Mouse (Mus musculus) liver, embryonic 14.5 days (tissue): ENCODE results near the gene Rab20. TPM values are rescaled to one million over a fixed set of nuclear protein-coding genes. Genes with fewer than 3 reads are reported as not detected.

Experiments
- ATAC-seq: fragments of 200-750 bp; cut with Nextera tagmentation; 2 replicates; pipeline ENCODE4 v1.8.0; 2017; ENCODE audit warnings: moderate number of reproducible peaks, mild to moderate bottlenecking, moderate library complexity; ENCODE audit not compliant: insufficient read depth
- DNase-seq, 3 experiments: peaks; one replicate each; pipeline ENCODE4 v3.0.0-alpha.2; 2012 to 2013; ENCODE audit warnings: low read depth in 3 of 3, low spot score in 3 of 3
- H3K27ac ChIP-seq: fragments of 300-500 bp; sonication (generic); 2 replicates; pipeline ENCODE4 v1.5.1; 2014; ENCODE audit warnings: moderate library complexity, mild to moderate bottlenecking, control low read depth, inconsistent platforms
- H3K27me3 ChIP-seq: fragments of 300-500 bp; sonication (generic); 2 replicates; pipeline ENCODE4 v1.6.1; 2014; ENCODE audit warnings: mild to moderate bottlenecking, low read length, moderate library complexity; ENCODE audit not compliant: control insufficient read depth, insufficient read depth
- H3K36me3 ChIP-seq: fragments of 300-500 bp; sonication (generic); replicated peaks from 2 replicates; pipeline ENCODE4 v1.6.1; 2014; ENCODE audit warnings: low read depth; ENCODE audit not compliant: control insufficient read depth, insufficient read depth
- H3K4me1 ChIP-seq, 2 experiments: fragments of 200-500 bp in 1 of 2; fragments of 300-500 bp in 1 of 2; sonication (generic) in 1 of 2; replicated peaks; 2 replicates each; pipeline ENCODE4 v1.6.1; 2012 to 2014; ENCODE audit warnings: antibody characterized with exemption in 1 of 2, inconsistent platforms in 1 of 2, low read length in 1 of 2; ENCODE audit not compliant: control insufficient read depth in 2 of 2, insufficient read depth in 2 of 2
- H3K4me2 ChIP-seq: fragments of 300-500 bp; sonication (generic); 2 replicates; pipeline ENCODE4 v1.6.1; 2014; ENCODE audit warnings: low read depth, mild to moderate bottlenecking, control low read depth, moderate library complexity
- H3K4me3 ChIP-seq, 2 experiments: fragments of 200-500 bp in 1 of 2; fragments of 300-500 bp in 1 of 2; sonication (generic) in 1 of 2; 2 replicates each; pipeline ENCODE4 v1.5.1; 2012 to 2014; ENCODE audit warnings: low read depth in 2 of 2, low read length in 2 of 2, mild to moderate bottlenecking in 2 of 2, control low read depth in 1 of 2, inconsistent platforms in 1 of 2, moderate library complexity in 1 of 2; ENCODE audit not compliant: insufficient read depth in 1 of 2
- H3K9ac ChIP-seq: fragments of 300-500 bp; sonication (generic); replicated peaks from 2 replicates; pipeline ENCODE4 v1.6.1; 2014; ENCODE audit warnings: mild to moderate bottlenecking, control low read depth, moderate library complexity
- H3K9me3 ChIP-seq: fragments of 300-500 bp; sonication (generic); 2 replicates; pipeline ENCODE4 v1.6.1; 2016; ENCODE audit warnings: low read length, mixed read lengths; ENCODE audit not compliant: control insufficient read depth
- CTCF ChIP-seq: IDR thresholded peaks from 2 replicates; pipeline ENCODE4 v1.5.1; 2016; ENCODE audit warnings: antibody characterized with exemption, low read depth, control low read depth
- EP300 ChIP-seq: IDR thresholded peaks from 2 replicates; pipeline ENCODE4 v1.6.1; 2016; ENCODE audit warnings: antibody characterized with exemption, low read depth
- whole genome bisulfite sequencing: fragments of 180-500 bp; shearing (Covaris S2); extraction: QIAGEN DNeasy Blood & Tissue Kit; methylation state at CpG from one replicate; pipeline ENCODE4 v1.1.7; 2014; ENCODE audit not compliant: insufficient replicate concordance; 5-methylcytosine and 5-hydroxymethylcytosine counted together
- polyA plus RNA-seq, 2 experiments: library from polyadenylated mRNA; depleted of rRNA in 1 of 2; stranded (reverse) in 1 of 2; unstranded in 1 of 2; fragments of >200 nt; fragmentation: Nextera tagmentation in 1 of 2; extraction: Ambion mirVana in 1 of 2; gene quantifications; 2 replicates each; pipeline versions ENCODE4 v1.2.1 to v1.2.3; 2012 to 2014

Rab20 gene
- polyA plus RNA-seq, 2 experiments, result 2.8 to 2.9 TPM

- no peak for DNase-seq
- peak overlapping the region; percentile 16; the same call in 1 of the 2 replicates for H3K4me2 ChIP-seq
Measured at GRCm38 (mm10) chr8:11457981-11458836, 20.3 kb downstream of the Rab20 start.

GRCm38 (mm10) chr8:11457278-11457677 lies 21.2 kb downstream of the Rab20 start:
- ATAC-seq (no peak), DNase-seq (no peak)
- no peak overlapping the region for H3K9ac ChIP-seq
- H3K36me3 ChIP-seq, result no peaks in the 10 kb centered on the region
- H3K9me3 ChIP-seq, result no peaks in the 10 kb centered on the region
- TF ChIP-seq CTCF, result no peak
- no peak for TF ChIP-seq EP300
- H3K27me3 ChIP-seq, result no peaks in the 10 kb centered on the region
- WGBS, result 62% methylated on average over 3 of the region's 3 CpGs
- no peak overlapping the region for H3K4me3 ChIP-seq
- peaks cover 2 to 14% of the 10 kb centered on the region in 2 experiments; a peak in 3 of 4 replicates for H3K4me1 ChIP-seq
- no peak overlapping the region for H3K27ac ChIP-seq
- no peak overlapping the region for H3K4me2 ChIP-seq

More at GRCm38 (mm10) chr8:11457981-11458836, 20.3 kb downstream of the Rab20 start:
- H3K9me3 ChIP-seq, result no peaks in the 10 kb centered on the region
- 26% methylated on average over 12 of the region's 12 CpGs for WGBS
- no peaks in the 10 kb centered on the region for H3K27me3 ChIP-seq
- peaks cover 2 to 17% of the 10 kb centered on the region in 2 experiments; a peak in 3 of 4 replicates for H3K4me1 ChIP-seq
- no peaks in the 10 kb centered on the region for H3K36me3 ChIP-seq
- ATAC-seq, result peak; percentile 69
- TF ChIP-seq CTCF, result no peak
- TF ChIP-seq EP300, result no peak
- H3K9ac ChIP-seq, result no peak overlapping the region
- H3K27ac ChIP-seq, result peak overlapping the region; percentile 30; the same call in 1 of the 2 replicates
- H3K4me3 ChIP-seq, result no peak overlapping the region

- no peak for TF ChIP-seq EP300
- no peak for TF ChIP-seq CTCF
- H3K27me3 ChIP-seq, result no peaks in the 10 kb centered on the region
- no peak overlapping the region for H3K9ac ChIP-seq
- H3K9me3 ChIP-seq, result no peaks in the 10 kb centered on the region
- no peak overlapping the region for H3K4me3 ChIP-seq
- no peak overlapping the region for H3K4me2 ChIP-seq
- peaks cover 2 to 9% of the 10 kb centered on the region in 2 experiments; a peak in 2 of 4 replicates for H3K4me1 ChIP-seq
- no peak for ATAC-seq
- H3K36me3 ChIP-seq, result no peaks in the 10 kb centered on the region
- WGBS, result 68% methylated on average over 12 of the region's 12 CpGs
- H3K27ac ChIP-seq, result no peak overlapping the region
- no peak for DNase-seq
Measured at GRCm38 (mm10) chr8:11454228-11454627, 24.3 kb downstream of the Rab20 start.

- Histone ChIP-seq H3K9me3 (no peaks in the 10 kb centered on the region), H3K9ac (no peak overlapping the region), H3K4me1 (peaks cover 2 to 8% of the 10 kb centered on the region in 2 experiments; a peak in 2 of 4 replicates), H3K27me3 (no peaks in the 10 kb centered on the region), H3K27ac (no peak overlapping the region), H3K36me3 (no peaks in the 10 kb centered on the region), H3K4me3 (no peak overlapping the region), H3K4me2 (no peak overlapping the region)
- TF ChIP-seq EP300 (no peak), CTCF (no peak)
- DNase-seq (no peak), ATAC-seq (no peak)
- WGBS, result 9% methylated on average over 4 of the region's 4 CpGs
Measured at GRCm38 (mm10) chr8:11452974-11453373, 25.5 kb downstream of the Rab20 start.

- H3K27me3 ChIP-seq, result no peaks in the 10 kb centered on the region
- peaks cover 0 to 4% of the 10 kb centered on the region in 2 experiments; a peak in 2 of 4 replicates for H3K4me1 ChIP-seq
- H3K27ac ChIP-seq, result no peak overlapping the region
- no peaks in the 10 kb centered on the region for H3K9me3 ChIP-seq
- H3K36me3 ChIP-seq, result no peaks in the 10 kb centered on the region
- TF ChIP-seq EP300 (no peak), CTCF (no peak)
- DNase-seq, result no peak
- no peak overlapping the region for H3K4me3 ChIP-seq
- no peak for ATAC-seq
- H3K4me2 ChIP-seq, result no peak overlapping the region
- 11% methylated on average over 3 of the region's 3 CpGs for WGBS
- no peak overlapping the region for H3K9ac ChIP-seq
Measured at GRCm38 (mm10) chr8:11452559-11452958, 26.0 kb downstream of the Rab20 start.
